Mouse (Mus musculus): ENCODE results near the gene Arhgef6.

Gene Arhgef6

DNA sequence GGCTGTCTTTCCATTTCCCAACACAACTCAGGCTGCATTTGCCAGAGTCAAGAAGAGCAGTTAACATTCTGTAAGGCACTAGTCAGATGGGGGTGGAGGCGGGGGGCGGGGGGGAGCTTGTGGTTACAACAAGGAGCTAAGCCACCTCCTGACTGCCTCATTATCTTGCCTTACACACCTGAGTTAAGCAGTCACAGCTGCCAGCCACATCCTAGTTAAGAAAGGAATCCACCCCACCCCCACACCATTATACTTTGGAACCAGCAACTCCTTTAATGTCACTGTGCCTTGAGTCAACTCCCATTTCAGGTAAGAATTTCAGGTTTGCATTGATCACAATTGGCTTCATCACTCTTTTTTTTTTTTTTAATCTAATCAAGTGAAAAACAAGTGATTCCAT lies 28.5 kb downstream of the Arhgef6 start:
- in situ Hi-C loops (cut with MboI; ENCODE audit: low pct_unique_long_range_greater_than_20kb in 1 of 2, low sequenced_read_pairs in 2 of 2, unreplicated experiment in 1 of 2): no loop called here

DNA sequence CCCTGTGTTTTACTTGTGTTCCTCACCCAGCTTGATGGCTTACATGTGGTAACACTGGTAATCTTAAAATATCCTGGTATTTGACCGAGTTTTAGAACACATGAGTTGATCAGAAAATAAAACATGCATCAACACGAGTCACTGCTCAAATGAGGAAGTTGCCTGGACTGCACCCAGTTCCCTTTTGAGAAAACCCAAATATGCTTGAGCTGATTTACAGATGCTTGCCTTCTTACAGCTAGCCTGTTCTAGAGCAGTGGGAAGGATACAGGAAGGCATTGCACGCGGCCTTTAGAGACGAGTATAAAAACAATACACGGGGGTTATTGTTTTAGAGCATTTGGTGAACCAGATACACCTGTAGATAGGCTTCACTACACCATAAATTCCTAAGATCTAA lies 31.8 kb downstream of the Arhgef6 start:
- in situ Hi-C loops (cut with MboI; ENCODE audit: low pct_unique_long_range_greater_than_20kb in 1 of 2, low sequenced_read_pairs in 2 of 2, unreplicated experiment in 1 of 2): no loop called here

DNA sequence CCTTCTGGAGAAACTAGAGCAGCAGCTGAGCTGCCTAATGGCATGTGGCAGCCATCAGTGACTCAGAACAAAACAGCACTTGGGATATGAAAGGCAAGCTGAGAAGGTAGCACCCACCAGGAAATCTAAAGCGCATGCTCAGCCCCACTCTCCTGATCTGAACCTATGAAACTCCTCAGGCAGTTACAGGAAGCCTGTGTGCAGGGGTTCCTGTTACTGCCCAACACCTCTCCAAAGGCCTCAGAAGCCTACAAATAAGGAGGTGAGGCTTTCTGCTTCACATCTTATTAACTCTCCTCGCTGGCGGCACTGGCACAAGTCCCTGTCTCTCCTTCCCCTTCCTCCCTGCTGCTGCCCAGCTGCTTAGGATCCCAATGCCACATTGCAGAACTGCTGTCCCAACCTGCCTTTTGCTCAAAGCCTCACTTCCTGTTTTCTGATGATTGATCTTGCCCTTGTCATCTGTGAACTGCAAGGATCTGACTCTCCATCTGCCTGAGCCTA lies 33.7 kb downstream of the Arhgef6 start:
- in situ Hi-C loops (cut with MboI; ENCODE audit: low pct_unique_long_range_greater_than_20kb in 1 of 2, low sequenced_read_pairs in 2 of 2, unreplicated experiment in 1 of 2): no loop called here

DNA sequence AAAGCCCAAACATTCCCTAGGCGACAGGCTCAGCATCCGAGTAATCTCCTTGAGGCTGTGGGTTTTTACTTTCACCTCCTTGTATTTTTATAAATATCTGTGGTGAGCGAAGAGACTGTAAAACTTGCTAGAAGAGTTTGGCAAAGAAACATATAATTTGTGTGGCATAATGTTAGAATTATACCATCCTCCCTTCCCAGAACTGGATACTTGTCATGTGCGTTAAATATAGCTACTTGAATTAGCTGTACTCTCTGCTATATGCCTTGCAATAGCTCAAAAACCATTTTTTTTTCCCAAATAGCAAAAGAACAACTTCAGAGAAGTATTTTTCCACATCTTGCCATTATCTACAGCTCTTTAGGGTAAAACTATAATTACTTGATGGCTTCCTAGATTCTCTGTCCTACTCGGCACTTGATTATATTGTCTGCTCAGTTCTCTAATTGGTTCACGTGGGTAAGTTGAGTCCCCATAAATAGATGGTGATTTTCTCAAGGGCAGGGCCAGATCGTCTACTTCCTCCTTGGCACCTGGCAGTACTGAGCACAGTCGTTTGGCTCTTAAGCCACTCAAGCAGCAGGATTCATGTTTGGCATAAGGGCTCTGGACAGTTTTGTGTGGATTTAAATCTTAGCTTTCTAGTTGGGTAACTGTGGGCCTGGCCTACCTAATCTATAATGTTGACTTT lies 35.2 kb downstream of the Arhgef6 start:
- in situ Hi-C loops (cut with MboI; ENCODE audit: low pct_unique_long_range_greater_than_20kb in 1 of 2, low sequenced_read_pairs in 2 of 2, unreplicated experiment in 1 of 2): no loop called here

DNA sequence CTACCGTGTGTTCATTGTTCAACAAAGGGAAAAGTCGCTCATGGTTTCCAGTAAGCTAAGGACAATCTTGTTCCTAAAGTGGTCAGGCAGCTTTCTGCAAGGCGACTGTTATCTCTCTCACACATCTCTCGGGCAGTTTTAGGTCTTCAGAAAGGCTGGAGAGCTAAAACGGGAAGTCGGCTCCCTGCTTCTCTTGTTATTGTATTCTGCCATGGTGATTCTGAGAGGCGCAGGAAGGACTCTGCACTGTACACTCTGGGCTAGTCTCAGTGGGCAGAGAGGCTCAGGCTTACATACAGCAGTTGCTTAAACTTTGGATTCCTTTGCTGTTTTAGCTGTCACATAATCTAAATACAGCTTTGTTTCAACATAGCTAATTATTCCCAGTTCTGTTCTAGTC lies 39.6 kb downstream of the Arhgef6 start:
- in situ Hi-C loops (cut with MboI; ENCODE audit: low pct_unique_long_range_greater_than_20kb in 1 of 2, low sequenced_read_pairs in 2 of 2, unreplicated experiment in 1 of 2): no loop called here

DNA sequence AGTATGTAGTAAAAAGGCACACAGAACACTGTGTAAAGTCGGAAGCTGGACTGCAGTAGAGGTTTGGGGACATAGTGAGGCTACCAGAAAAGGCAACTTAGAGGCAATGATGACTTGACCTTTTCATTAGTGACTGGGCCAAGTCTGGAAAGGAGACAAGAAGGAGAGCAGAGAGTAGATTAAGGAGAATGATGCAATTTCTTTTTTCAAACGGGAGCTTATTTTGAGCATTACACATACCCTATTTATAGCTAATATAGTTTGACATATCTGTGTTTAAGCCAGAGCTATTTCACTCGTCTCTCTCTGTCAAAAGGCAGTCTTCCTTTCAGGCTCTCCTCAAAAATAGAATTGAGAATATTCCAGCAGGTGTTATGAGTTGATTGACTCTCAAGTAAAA lies 50.1 kb downstream of the Arhgef6 start:
- in situ Hi-C loops (cut with MboI; ENCODE audit: low pct_unique_long_range_greater_than_20kb in 1 of 2, low sequenced_read_pairs in 2 of 2, unreplicated experiment in 1 of 2): no loop called here

DNA sequence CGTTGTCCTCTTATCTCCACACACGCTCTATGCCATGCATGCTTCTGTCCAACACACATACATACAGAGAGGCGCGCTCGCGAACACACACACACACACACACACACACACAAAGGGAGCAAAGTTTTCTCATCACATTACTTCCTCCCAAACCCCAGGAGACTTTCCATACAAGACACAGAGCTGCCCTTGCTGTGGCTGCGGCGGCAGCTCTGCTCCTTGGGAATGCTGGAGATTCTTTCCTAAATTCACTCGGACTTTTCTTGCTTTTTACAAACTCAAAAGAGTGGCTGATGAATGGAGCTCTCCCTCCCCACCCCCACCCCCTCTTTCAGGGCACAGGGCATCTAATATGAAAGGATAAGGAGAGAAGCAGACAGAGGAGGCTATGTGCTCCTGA lies 52.2 kb downstream of the Arhgef6 start:
- in situ Hi-C loops (cut with MboI; ENCODE audit: low pct_unique_long_range_greater_than_20kb in 1 of 2, low sequenced_read_pairs in 2 of 2, unreplicated experiment in 1 of 2): no loop called here

DNA sequence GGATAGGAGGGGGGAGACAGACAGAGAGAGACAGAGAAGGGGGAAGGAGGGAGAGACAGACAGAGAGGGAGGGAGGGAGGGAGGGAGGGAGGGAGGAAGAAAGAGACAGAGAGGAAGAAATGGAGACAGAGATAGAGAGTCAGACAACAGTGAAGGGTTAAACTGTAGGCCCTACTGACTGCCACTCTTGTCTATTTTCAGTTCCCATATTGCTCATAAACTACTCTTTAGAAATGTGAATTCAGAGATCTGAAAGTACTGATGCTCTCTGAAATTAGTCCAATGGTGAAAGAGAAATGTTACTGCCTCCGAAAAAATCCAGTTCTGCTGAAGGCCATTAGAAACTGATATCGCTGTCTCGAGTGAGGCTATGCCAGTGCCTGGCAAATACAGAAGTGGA lies 56.3 kb downstream of the Arhgef6 start:
- in situ Hi-C loops (cut with MboI; ENCODE audit: low pct_unique_long_range_greater_than_20kb in 1 of 2, low sequenced_read_pairs in 2 of 2, unreplicated experiment in 1 of 2): no loop called here

DNA sequence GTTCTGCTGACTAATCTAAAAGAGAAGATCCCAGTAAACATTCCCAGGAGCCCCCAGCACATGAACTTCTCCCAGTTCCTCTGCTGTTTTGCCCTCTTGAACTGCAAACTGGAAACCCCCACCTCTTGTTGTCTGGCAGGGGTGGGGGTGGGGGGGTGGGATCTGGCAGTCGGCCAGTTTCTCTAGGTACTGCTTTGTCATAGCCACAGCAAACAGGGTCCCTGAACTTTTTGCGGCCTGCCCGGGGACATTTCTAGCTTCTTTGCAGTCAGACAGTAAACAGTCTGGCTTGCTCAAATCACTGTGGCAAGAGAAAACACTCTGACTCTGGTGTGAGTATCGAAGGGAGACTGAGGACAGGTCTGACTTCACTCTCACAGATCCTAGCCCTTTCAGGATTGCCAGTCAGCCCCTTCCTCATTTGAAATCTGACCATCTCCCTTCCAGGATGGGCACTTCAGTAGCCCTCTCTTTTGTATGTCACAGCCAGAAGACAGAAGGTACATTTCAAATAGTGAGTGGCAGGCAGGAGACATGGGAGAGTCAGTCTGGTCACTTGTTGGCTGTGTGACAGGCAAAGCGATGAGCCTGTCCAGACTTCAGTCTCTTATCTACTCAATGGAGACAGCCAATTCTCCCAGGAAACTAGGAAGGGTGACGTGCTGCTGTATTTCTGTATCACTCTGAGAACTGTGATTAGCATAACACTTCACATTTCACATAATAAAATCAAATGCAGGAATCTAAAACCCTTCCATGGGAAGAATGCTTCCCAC lies 60.8 kb downstream of the Arhgef6 start:
- in situ Hi-C loops (cut with MboI; ENCODE audit: low pct_unique_long_range_greater_than_20kb in 1 of 2, low sequenced_read_pairs in 2 of 2, unreplicated experiment in 1 of 2): no loop called here

DNA sequence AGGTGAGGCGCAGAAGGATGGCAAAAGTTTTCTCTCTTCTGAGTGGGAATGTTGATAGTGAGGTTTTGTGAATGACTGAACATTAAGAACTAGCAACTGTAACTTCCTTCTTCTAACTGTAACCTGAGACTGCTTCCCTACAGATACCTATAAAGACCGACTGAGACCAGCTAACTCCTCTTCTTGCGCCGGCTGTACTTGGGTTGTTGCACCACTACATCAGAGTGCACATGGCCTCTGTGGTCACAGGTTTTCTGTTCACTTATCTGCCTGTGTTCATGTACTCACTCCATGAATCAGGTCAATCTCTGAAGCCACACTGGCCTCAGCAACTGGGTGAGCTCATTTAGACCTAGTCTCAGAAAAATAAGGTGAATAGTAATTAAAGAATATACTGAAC lies 75.0 kb downstream of the Arhgef6 start:
- in situ Hi-C loops (cut with MboI; ENCODE audit: low pct_unique_long_range_greater_than_20kb in 1 of 2, low sequenced_read_pairs in 2 of 2, unreplicated experiment in 1 of 2): no loop called here

DNA sequence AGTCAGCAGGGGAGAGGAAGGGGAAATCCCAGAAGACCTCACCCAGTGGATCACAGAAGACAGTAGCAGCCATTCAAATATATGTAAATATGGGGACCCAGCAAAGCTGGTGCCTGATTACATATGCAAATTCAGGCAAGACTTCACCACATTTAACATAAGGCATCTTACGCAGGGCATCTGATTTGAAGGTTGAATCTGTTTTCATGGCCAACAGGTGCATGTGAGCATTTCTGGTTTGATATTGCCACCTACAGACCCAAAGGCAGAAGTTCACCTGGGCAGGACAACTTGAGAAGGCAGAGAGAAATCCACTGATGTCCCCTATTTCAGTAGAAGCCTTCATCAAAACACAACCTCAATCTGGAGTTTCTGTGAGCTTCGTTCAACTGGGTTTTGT lies 77.8 kb downstream of the Arhgef6 start:
- in situ Hi-C loops (cut with MboI; ENCODE audit: low pct_unique_long_range_greater_than_20kb in 1 of 2, low sequenced_read_pairs in 2 of 2, unreplicated experiment in 1 of 2): no loop called here

DNA sequence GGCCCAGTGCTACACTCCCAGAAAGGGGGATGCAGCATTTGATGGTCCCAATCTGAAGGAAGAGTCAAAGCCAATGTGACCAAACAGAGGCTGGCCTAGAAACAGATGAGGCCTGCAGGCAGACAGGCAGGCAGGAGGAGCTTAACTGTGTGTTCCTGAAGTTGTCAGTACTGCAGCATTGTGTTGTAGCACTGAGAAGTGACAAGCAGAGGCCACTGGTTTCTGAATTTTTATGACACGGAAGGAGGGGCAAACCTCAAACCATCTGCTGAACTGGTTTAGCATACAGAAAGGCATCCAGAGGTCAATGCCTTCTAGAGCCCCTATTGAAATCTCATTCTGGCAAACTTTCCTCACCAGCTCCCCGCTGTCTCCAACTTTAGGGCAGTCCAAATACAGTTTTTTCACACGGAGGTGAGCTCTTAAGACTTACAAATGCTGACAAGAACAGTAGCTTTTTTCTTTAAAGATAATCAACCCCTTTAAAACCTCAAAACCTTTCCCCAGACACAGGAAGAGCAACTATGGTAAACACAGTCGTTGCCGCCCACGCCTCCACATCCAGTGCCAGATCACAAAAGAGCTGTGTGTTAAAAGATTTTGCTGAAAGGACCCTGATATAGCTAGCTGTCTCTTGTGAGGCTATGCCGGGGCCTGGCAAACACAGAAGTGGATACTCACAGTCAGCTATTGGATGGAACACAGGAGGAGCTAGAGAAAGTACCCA lies 85.0 kb downstream of the Arhgef6 start:
- in situ Hi-C loops (cut with MboI; ENCODE audit: low pct_unique_long_range_greater_than_20kb in 1 of 2, low sequenced_read_pairs in 2 of 2, unreplicated experiment in 1 of 2): no loop called here

DNA sequence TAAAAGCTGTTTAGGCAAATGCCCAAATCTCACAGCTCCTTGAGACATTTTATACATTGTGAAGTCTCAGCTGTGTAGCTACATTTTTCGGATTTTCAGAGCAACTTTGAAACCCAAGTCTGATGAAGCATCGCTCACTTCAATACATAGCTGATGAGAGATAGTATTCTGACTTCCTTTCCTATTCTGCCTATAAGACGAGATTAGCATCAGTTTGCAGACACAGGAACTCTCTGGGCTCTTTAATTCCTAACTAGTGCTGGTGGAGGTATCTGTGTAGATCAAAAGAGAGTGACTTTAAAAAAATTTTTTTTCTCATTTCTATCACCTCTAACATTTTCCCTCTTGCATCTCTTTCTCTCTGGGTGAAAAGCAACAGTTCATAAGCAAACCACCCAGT lies 100.0 kb downstream of the Arhgef6 start:
- in situ Hi-C loops (cut with MboI; ENCODE audit: low pct_unique_long_range_greater_than_20kb in 1 of 2, low sequenced_read_pairs in 2 of 2, unreplicated experiment in 1 of 2): no loop called here

DNA sequence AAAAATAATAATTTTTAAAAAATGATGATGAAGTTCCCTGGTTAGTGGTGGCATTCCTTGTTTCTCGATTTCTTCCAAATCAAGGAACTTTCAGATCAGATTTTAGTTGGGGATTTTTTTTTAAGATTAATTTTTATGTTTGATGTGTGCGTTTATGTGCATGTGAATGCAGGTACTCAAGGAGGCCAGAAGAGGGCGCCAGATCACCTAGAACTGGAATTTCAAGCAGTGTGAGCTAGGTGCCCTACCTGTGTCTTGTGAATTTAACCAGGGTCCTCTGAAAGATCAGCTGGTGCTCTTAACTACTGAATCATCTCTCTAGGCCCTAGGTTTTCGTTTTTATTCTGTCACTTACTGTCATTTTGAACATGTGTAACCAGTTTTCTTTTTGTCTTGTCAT lies 102.5 kb downstream of the Arhgef6 start:
- in situ Hi-C loops (cut with MboI; ENCODE audit: low pct_unique_long_range_greater_than_20kb in 1 of 2, low sequenced_read_pairs in 2 of 2, unreplicated experiment in 1 of 2): no loop called here

DNA sequence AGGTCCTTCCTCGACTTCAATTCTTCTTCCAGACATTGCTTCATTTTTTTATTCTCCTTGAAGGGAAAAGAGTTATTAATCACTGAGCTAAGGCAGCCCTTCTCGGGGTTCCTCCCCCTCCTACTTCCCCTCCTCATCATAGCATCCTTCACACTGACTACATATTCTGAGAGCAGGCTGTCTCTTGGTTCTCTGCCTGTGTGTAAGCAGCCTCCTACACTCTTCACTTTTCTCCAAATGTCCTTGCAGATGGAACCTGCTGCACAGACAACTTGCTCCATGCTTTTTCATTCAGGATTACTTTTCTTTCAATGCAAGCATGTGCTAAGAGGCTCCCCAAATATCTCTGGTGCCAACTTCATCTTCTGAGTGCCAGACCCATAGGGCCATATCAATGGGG lies 104.9 kb downstream of the Arhgef6 start:
- in situ Hi-C loops (cut with MboI; ENCODE audit: low pct_unique_long_range_greater_than_20kb in 1 of 2, low sequenced_read_pairs in 2 of 2, unreplicated experiment in 1 of 2): no loop called here

DNA sequence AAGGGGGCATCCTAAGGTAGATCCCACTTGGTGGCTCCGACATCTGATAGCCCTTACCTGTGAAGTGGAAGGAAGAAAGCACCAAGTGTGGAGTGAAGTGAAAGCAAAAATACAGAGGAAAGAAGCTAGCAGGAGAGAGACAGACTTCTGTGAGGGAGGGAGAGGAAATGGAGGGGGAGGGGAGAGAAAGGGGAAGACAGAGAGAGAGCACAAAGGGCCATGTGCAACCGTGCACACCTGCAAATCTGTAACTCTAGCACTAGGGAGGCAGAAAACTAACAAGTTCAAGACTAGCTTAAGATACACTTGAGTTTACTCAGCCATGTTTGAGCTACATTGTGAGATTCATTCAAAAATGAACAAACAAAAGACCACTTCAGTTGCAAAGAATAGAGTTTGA lies 110.4 kb downstream of the Arhgef6 start:
- in situ Hi-C loops (cut with MboI; ENCODE audit: low pct_unique_long_range_greater_than_20kb in 1 of 2, low sequenced_read_pairs in 2 of 2, unreplicated experiment in 1 of 2): no loop called here

DNA sequence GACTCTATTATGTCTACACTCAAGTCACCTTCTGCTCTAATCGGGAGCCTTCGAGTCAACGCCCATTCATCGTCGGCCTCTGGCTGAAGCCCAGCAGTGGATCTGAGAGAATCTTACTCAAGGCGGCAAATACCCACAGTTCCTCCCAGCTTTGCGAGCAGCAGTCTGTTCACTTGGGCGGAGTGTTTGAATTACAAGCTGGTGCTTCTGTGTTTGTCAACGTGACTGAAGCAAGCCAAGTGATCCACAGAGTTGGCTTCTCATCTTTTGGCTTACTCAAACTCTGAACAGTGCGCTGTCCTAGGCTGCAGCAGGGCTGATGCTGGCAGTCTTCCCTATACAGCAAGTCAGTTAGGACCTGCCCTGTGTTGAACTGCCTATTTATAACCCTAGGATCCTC lies 115.2 kb downstream of the Arhgef6 start:
- in situ Hi-C loops (cut with MboI; ENCODE audit: low pct_unique_long_range_greater_than_20kb in 1 of 2, low sequenced_read_pairs in 2 of 2, unreplicated experiment in 1 of 2): no loop called here

DNA sequence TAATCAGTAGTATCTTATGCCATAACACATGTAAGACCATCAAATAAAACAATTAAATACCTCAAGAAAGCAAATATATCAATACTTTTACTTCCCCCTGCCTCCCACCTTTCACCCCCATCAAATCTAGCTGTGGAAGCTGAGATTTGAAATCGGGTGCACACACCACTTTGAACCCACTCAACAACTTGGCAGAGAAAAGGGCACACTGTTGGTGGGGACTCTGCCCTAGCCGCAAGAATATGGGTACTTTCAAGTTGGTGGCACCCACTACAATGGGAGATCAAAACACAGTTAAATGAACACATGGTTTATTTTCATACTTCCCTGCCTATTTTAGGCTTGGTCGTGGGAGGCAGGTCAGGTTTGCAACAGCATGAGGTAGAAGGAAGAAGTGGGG lies 116.6 kb downstream of the Arhgef6 start:
- in situ Hi-C loops (cut with MboI; ENCODE audit: low pct_unique_long_range_greater_than_20kb in 1 of 2, low sequenced_read_pairs in 2 of 2, unreplicated experiment in 1 of 2): no loop called here

DNA sequence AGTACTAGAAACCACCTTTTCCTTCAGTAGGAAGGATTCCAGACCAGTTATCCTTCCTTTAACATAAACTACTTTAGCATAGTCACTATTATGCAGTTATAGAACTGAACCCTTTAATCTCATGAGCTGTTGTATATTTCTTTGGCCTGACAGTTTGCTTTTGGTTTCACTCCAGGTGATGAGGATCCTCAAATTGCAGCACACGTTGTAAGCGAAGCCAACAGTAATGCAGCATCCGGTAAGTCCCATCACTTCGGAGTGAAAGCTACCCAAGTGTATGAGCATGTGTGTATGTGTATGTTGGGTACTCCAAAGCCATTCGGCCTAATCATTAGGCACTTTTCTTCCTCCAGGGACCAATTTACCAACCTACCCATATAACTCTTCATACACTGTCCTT lies 119.0 kb downstream of the Arhgef6 start:
- in situ Hi-C loops (cut with MboI; ENCODE audit: low pct_unique_long_range_greater_than_20kb in 1 of 2, low sequenced_read_pairs in 2 of 2, unreplicated experiment in 1 of 2): no loop called here

All from mouse embryonic stem cell (cell line).